Mouse (Mus musculus): Measurements from ENCODE around the gene Pde6d.

Pde6d gene

DNA sequence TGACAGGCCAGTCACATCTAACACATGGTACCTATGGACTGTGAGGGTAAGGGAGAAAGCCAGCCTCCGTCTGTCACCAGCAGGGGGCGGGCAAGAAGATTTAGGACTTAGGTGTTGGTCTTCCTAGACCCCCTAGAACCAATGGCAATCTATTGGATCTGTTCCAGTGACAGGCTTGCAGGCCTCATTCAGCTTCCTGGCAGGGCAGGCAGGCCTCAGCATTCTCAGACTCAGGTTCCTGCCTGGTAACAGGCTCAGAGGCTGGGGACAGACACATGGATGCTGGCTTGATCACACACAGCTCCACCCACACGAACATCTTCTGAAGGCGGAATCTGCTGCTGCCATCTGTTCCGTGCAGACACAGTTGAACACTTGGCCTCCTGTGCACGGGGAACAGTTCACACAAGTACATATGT is 81.3 kb downstream of the Pde6d start:
- DNase-seq: peak; percentile 71

DNA sequence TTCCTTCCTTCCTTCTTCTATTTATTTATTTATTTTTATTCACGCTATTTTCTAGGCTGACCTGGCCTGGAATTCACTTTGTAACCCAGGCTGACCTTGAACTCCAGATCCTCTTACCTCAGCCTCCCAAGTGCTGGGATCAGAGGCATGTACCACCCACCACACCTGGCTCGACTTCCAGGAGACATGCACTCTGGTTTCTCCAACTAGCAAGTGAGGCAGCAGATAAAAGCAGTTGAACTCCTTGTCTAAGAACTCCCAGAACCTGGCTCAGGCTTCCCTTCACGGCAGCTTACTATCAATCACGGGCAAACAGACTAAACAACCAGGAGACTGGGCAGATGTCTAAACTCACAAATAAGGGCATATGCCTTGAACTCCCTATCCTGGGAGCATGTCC is 81.7 kb downstream of the Pde6d start:
- no peak for DNase-seq

DNA sequence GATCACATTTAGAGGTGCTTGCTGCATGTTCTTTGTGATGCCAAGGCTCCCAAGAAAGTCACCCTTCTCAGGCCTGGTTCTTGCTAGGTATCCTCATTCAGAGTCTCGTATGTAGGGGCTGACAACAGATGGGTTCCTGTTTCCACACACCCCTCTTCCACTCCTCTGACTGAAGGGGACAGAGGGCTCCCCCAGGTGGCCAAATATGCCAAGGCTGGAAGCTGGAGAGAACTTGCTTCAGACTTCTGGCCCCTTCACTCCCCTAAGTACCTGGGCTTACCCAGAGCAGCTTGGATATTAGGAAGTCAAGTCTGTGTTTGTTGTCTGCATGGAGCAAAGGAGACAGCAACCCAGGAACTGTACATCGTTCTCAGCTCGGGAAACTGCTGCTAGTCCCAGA is 82.5 kb downstream of the Pde6d start:
- DNase-seq: peak; percentile 83

DNA sequence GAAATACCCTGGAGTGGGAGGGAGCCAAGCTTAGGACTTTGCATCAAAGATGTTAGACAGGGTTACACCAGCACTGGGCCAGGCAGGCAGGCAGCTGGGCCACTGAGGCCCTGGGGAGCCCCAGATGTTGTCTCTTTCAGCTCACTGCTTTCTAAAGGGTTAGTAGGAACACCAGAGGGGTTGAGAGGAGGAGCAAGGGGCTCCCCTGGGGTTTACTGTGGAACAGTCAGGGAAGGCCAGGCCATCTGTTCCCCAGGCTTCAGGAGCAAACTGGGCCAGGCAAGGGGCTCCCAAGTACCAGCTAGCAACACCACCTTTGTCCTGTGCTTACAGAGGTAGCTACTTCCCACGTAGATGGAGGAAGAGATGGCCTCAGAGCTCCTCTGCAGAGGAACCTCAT is 83.8 kb downstream of the Pde6d start:
- DNase-seq: no peak

DNA sequence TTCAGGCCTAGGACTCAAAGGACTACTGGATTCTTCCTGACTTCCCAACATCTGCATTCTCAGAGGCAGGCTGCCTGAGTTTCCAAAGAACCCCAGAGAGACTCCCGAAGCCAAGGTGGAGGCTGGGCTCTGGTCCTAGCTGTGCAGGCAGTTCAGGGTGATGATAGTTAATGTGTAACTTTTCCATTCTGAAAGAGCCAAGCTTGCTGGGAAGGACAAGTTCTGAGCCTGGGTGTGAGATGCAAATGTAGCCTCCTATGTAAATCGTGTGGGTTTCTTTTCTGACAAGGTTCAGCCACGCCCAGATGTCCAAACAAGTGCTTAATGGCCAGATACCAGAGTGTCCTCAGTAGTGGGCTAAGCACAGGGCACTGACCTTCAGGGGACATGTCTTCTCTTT is 84.4 kb downstream of the Pde6d start:
- peak; percentile 91 for DNase-seq

DNA sequence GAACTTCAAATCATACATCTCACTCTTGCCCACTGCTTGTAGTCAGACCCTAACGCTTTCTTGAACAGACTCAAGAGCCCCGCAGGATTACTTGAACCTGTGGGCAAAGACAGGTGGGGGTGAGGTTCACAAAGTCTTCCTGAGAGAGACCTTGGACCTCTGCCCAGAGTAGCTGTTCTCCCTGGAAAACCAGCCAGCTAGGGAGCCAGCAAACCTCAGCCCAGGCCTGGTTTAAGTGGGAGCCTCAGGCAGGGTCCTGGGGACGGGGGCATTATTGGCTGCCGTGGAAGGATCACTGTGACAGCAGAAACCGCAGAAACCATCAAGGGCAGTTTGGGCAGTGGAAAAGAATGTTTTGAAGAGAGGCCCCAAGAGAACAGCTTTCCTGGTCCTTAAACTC is 85.1 kb downstream of the Pde6d start:
- DNase-seq: peak; percentile 90

GRCm38 (mm10) chr1:86496340-86496739 is 86.1 kb downstream of the Pde6d start:
- no peak for DNase-seq

DNA sequence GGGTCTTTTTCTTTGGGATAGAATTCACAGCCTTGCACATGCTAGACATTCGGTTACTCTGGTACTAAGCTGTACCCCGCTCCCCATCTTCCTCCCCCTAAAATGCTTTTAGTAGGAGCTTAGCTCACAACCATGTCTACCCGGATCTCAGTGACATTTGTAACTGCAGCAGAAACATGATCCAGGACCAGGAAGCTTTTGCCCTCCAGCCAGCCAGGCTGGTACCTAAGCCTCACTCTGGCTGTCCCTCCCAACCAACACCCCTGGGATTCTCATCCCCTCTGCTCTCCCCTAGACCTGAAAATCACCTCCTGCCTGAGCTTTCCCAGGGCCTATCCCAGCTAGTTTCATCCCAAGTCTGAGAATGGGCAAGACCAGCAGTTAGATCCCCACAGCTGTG is 88.6 kb downstream of the Pde6d start:
- no peak for DNase-seq

All from kidney, adult 9 months (tissue).